Mouse (Mus musculus) thymus, postnatal 10 days (tissue): ENCODE results near the gene Ift20.

ENCODE experiments used
- DNase-seq, 2 experiments: peaks; one replicate each; pipeline ENCODE4 v3.0.0; 2021; ENCODE audit warnings: low spot score in 2 of 2

Ift20 gene

GRCm38 (mm10) chr11:78536080-78536689 is at the start of gene Ift20, which contains the start of gene Tnfaip1:
Gene Ift20, plus strand, starts transcription at chr11:78536361.
Gene Tnfaip1, minus strand, starts transcription at chr11:78536332.
- peak; percentile 96 to 98 for DNase-seq

GRCm38 (mm10) chr11:78488168-78488567 is 48.0 kb upstream of the Ift20 start:
- peak; percentile 19 to 56 for DNase-seq

- peak in 1 of 2 experiments; percentile 37 for DNase-seq
Measured at GRCm38 (mm10) chr11:78490781-78491241, 45.4 kb upstream of the Ift20 start.

GRCm38 (mm10) chr11:78495904-78496303 is 40.3 kb upstream of the Ift20 start:
- DNase-seq: peak in 1 of 2 experiments; percentile 26

GRCm38 (mm10) chr11:78497071-78497541 is 39.1 kb upstream of the Ift20 start:
- DNase-seq: peak; percentile 13 to 21

GRCm38 (mm10) chr11:78497544-78498522 is 38.3 kb upstream of the Ift20 start, which contains the start of gene Sarm1:
Gene Sarm1, minus strand, starts transcription at chr11:78497754.
- peak; percentile 95 to 98 for DNase-seq

- no peak for DNase-seq
Measured at GRCm38 (mm10) chr11:78499004-78499403, 37.2 kb upstream of the Ift20 start, which contains the start of gene Vtn. Gene Vtn, plus strand, starts transcription at chr11:78499091.

- DNase-seq: no peak
Measured at GRCm38 (mm10) chr11:78499543-78499942, 36.6 kb upstream of the Ift20 start.

GRCm38 (mm10) chr11:78500623-78501202 is 35.4 kb upstream of the Ift20 start:
- DNase-seq: no peak

GRCm38 (mm10) chr11:78501529-78501928 is 34.6 kb upstream of the Ift20 start:
- DNase-seq: no peak

- DNase-seq: no peak
Measured at GRCm38 (mm10) chr11:78502909-78503650, 33.1 kb upstream of the Ift20 start, which contains the start of gene Sebox. Gene Sebox, plus strand, starts transcription at chr11:78503447.

- DNase-seq: no peak
Measured at GRCm38 (mm10) chr11:78505430-78505829, 30.7 kb upstream of the Ift20 start.

- peak in 1 of 2 experiments; percentile 29 for DNase-seq
Measured at GRCm38 (mm10) chr11:78509148-78509547, 27.0 kb upstream of the Ift20 start.

GRCm38 (mm10) chr11:78512025-78512957 is 23.9 kb upstream of the Ift20 start, which contains the start of the genes Tmem199 and Poldip2:
Gene Tmem199, minus strand, starts transcription at chr11:78512172.
Gene Poldip2, plus strand, starts transcription at chr11:78512193.
- peak; percentile 83 to 88 for DNase-seq

- no peak for DNase-seq
Measured at GRCm38 (mm10) chr11:78513106-78513790, 22.9 kb upstream of the Ift20 start.

- no peak for DNase-seq
Measured at GRCm38 (mm10) chr11:78515549-78516325, 20.4 kb upstream of the Ift20 start.

GRCm38 (mm10) chr11:78518931-78519330 is 17.2 kb upstream of the Ift20 start:
- no peak for DNase-seq

GRCm38 (mm10) chr11:78521880-78522279 is 14.3 kb upstream of the Ift20 start:
- no peak for DNase-seq
